Mouse (Mus musculus) G1E-ER4 (cell line): ENCODE results near the gene Smarca2. TPM values are rescaled to one million over a fixed set of nuclear protein-coding genes. Genes with fewer than 3 reads are reported as not detected.

Source experiments
- GATA1 ChIP-seq: IDR thresholded peaks from one replicate; pipeline ENCODE4 v1.8.0; 2012; ENCODE audit warnings: low read length, inconsistent platforms
- polyA plus RNA-seq: library from polyadenylated mRNA; stranded (reverse); fragments of >175 nt; gene quantifications from 2 replicates; pipeline ENCODE4 v1.2.3, GENCODE M21; 2012

The Smarca2 gene
- polyA plus RNA-seq, 1 experiment = 17.3 TPM

GRCm38 (mm10) chr19:26770592-26770991 lies 165.7 kb downstream of the Smarca2 start:
- TF ChIP-seq GATA1 = no peak

GRCm38 (mm10) chr19:26772051-26772583 lies 167.3 kb downstream of the Smarca2 start:
- TF ChIP-seq GATA1 = no peak

- no peak for TF ChIP-seq GATA1
These were observed 171.5 kb downstream of the Smarca2 start for GRCm38 (mm10) chr19:26776066-26777025.

GRCm38 (mm10) chr19:26778199-26778598 lies 173.3 kb downstream of the Smarca2 start:
- TF ChIP-seq GATA1 = no peak

DNA sequence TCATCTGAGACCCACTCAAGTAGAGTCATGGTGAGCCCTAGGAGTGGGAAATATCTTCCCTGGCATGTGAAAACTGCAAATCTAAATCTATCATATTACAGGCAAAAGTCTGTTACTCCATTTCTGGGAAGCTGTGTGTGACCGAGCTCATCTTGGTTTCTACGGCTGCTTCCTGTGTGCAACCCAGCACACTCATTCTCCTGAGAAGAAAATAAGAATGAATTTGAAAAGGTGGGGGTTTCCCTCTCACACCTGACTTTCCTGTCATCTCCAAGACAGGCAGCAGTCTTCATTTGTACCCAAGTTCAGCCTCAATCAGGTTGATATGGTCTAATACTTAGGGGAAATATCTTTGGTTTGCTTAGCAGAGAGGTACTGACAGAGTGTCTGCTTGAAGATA lies 176.4 kb downstream of the Smarca2 start:
- no peak for TF ChIP-seq GATA1

DNA sequence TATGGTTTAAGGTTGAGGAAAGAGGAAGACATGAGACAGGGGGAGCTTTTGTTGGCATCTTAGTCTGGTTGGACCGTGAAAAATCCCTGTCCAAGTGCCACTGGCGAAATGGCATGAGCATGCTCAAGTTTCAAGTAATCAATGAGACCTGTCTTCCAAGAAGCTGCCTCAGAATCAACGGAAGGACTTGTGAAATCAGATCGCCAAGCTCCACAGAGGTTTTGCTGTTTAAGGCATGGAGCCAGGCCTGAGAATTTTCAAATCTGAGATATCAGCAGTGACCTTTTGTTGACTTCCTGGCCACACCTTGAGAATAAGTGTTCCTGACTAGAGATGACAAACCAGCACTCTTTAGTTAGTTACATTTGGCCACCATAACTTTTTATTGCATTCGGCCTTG lies 183.6 kb downstream of the Smarca2 start:
- no peak for TF ChIP-seq GATA1

- no peak for TF ChIP-seq GATA1
These were observed 185.8 kb downstream of the Smarca2 start for GRCm38 (mm10) chr19:26790386-26791346.

DNA sequence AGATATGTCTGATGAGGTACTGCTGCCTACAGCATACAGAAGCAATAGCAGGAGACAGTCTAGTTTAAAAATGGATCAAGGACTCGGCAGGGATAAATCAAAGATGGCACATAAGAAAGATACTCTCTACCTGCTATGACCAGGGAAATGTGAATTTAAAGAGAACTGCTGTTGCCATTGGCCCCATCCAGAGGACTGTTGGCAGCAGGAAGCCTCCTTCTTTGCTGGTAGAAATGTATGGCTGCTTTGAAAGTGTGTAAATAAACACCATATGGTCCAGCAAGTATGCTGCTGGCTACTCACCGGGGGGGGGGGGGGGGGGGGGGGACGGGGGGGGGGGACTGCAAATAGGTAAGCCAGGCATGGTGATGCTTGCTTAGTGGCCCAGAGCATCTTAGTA lies 189.5 kb downstream of the Smarca2 start:
- TF ChIP-seq GATA1 = no peak

- TF ChIP-seq GATA1 = no peak
These were observed 191.2 kb downstream of the Smarca2 start for GRCm38 (mm10) chr19:26796006-26796405.

DNA sequence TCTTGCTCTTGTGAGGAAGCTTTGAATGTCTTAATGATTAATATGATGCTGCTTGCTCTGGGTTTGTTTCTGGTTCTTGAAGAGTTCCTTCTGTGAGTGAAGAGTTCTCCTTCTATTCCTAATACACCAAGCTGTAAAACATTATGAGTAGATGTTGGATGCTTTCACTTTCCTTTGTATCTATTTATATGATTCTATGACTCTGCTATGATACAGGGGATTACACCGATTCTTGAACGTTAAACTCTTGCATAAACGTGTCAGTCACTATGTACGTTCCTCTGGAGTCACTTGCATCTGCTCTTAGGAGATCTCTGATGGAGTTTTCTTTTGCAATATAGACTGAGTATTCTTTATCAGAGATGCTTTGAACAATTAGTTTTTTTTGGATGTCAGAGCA lies 199.6 kb downstream of the Smarca2 start:
- no peak for TF ChIP-seq GATA1

- no peak for TF ChIP-seq GATA1
These were observed 209.8 kb downstream of the Smarca2 start for GRCm38 (mm10) chr19:26814629-26815028.

GRCm38 (mm10) chr19:26817901-26818300 lies 213.1 kb downstream of the Smarca2 start:
- no peak for TF ChIP-seq GATA1
